Mouse (Mus musculus) MEL (cell line): ENCODE results near the gene Chat. TPM values are rescaled to one million over a fixed set of nuclear protein-coding genes. Genes with fewer than 3 reads are reported as not detected.

ENCODE experiments used
- DNase-seq: peaks from one replicate; pipeline ENCODE4 v3.0.0; 2011; ENCODE audit warnings: low read depth, low spot score
- H3K27ac ChIP-seq: 2 replicates; pipeline ENCODE4 v1.5.1; 2012; ENCODE audit warnings: low read depth, mild to moderate bottlenecking, control low read depth, low read length, moderate library complexity; ENCODE audit not compliant: control insufficient read depth
- H3K27me3 ChIP-seq, 2 experiments: fragments of 150-350 bp in 1 of 2; sonication (generic) in 1 of 2; 2 replicates each; pipeline ENCODE4 v1.6.1; 2012; ENCODE audit warnings: low read length in 2 of 2, mild to moderate bottlenecking in 2 of 2, improper control_type of control experiment in 1 of 2, moderate library complexity in 1 of 2; ENCODE audit not compliant: insufficient read depth in 2 of 2, control insufficient read depth in 1 of 2
- H3K36me3 ChIP-seq, 2 experiments: 2 replicates each; pipeline ENCODE4 v1.6.1; 2012 to 2014; ENCODE audit warnings: low read length in 2 of 2, improper control_type of control experiment in 1 of 2, inconsistent platforms in 1 of 2, mild to moderate bottlenecking in 1 of 2; ENCODE audit not compliant: insufficient read depth in 2 of 2, control insufficient read depth in 1 of 2
- H3K4me1 ChIP-seq, 2 experiments: fragments of 150-350 bp in 1 of 2; sonication (generic) in 1 of 2; 2 replicates each; pipeline ENCODE4 v1.6.1; 2012; ENCODE audit warnings: low read length in 2 of 2, improper control_type of control experiment in 1 of 2, mild to moderate bottlenecking in 1 of 2; ENCODE audit not compliant: insufficient read depth in 2 of 2, control insufficient read depth in 1 of 2
- H3K4me3 ChIP-seq, 2 experiments: fragments of 150-350 bp in 1 of 2; sonication (generic) in 1 of 2; 2 replicates each; pipeline ENCODE4 v1.5.1; 2012; ENCODE audit warnings: low read depth in 2 of 2, low read length in 2 of 2, mild to moderate bottlenecking in 2 of 2, moderate library complexity in 2 of 2, control low read depth in 1 of 2, improper control_type of control experiment in 1 of 2; ENCODE audit not compliant: control insufficient read depth in 1 of 2, insufficient read depth in 1 of 2
- H3K79me2 ChIP-seq: 2 replicates; pipeline ENCODE4 v1.6.1; 2012; ENCODE audit warnings: mild to moderate bottlenecking, low read length, moderate library complexity; ENCODE audit not compliant: control insufficient read depth, poor library complexity, insufficient read depth
- H3K9ac ChIP-seq: 2 replicates; pipeline ENCODE4 v1.6.1; 2012; ENCODE audit warnings: low read depth, mild to moderate bottlenecking, control low read depth, low read length, moderate library complexity; ENCODE audit not compliant: control insufficient read depth, poor library complexity, severe bottlenecking
- H3K9me3 ChIP-seq: fragments of 150-350 bp; sonication (generic); replicated peaks from 2 replicates; pipeline ENCODE4 v1.6.1; 2012; ENCODE audit warnings: mild to moderate bottlenecking, low read length, improper control_type of control experiment, moderate library complexity; ENCODE audit not compliant: insufficient read depth
- CTCF ChIP-seq, 3 experiments: IDR thresholded peaks in 2 of 3; conservative IDR thresholded peaks in 1 of 3; 2 replicates each; pipeline ENCODE4 v1.5.1; 2011 to 2012; ENCODE audit warnings: low read length in 3 of 3, low read depth in 2 of 3, mild to moderate bottlenecking in 2 of 3, improper control_type of control experiment in 1 of 3, inconsistent platforms in 1 of 3, mixed read lengths in 1 of 3, moderate library complexity in 1 of 3; ENCODE audit not compliant: control insufficient read depth in 1 of 3, insufficient read depth in 1 of 3, poor library complexity in 1 of 3, severe bottlenecking in 1 of 3
- ELF1 ChIP-seq: IDR thresholded peaks from 2 replicates; pipeline ENCODE4 v1.6.1; 2014; ENCODE audit warnings: low read depth, mild to moderate bottlenecking, inconsistent platforms, low read length, improper control_type of control experiment, moderate library complexity
- GABPA ChIP-seq: IDR thresholded peaks from 2 replicates; pipeline ENCODE4 v1.6.1; 2012; ENCODE audit warnings: low read depth, mild to moderate bottlenecking, inconsistent platforms, low read length, improper control_type of control experiment, moderate library complexity
- GATA1 ChIP-seq: IDR thresholded peaks from 2 replicates; pipeline ENCODE4 v1.6.1; 2011; ENCODE audit warnings: low read depth, low read length, improper control_type of control experiment
- JUND ChIP-seq: IDR thresholded peaks from 2 replicates; pipeline ENCODE4 v1.6.1; 2011; ENCODE audit warnings: low read depth, mild to moderate bottlenecking, improper control_type of control experiment, low read length
- MAX ChIP-seq: IDR thresholded peaks from 2 replicates; pipeline ENCODE4 v1.6.1; 2011; ENCODE audit warnings: low read length, improper control_type of control experiment
- MAZ ChIP-seq: IDR thresholded peaks from 2 replicates; pipeline ENCODE4 v1.6.1; 2012; ENCODE audit warnings: low read depth, mild to moderate bottlenecking, inconsistent platforms, low read length, improper control_type of control experiment
- MEF2A ChIP-seq: IDR thresholded peaks from 2 replicates; pipeline ENCODE4 v1.6.1; 2014; ENCODE audit warnings: low read depth, mild to moderate bottlenecking, inconsistent platforms, low read length, improper control_type of control experiment; ENCODE audit not compliant: poor library complexity, insufficient replicate concordance, severe bottlenecking; ENCODE audit errors: extremely low read depth
- MXI1 ChIP-seq: IDR thresholded peaks from 2 replicates; pipeline ENCODE4 v1.6.1; 2011; ENCODE audit warnings: mild to moderate bottlenecking, low read depth, low read length, improper control_type of control experiment
- MYB ChIP-seq: IDR thresholded peaks from 2 replicates; pipeline ENCODE4 v1.6.1; 2011; ENCODE audit warnings: mild to moderate bottlenecking, low read depth, low read length, improper control_type of control experiment
- MYC ChIP-seq: IDR thresholded peaks from 2 replicates; pipeline ENCODE4 v1.6.1; 2011; ENCODE audit warnings: low read depth, mild to moderate bottlenecking, low read length, improper control_type of control experiment, moderate library complexity
- NRF1 ChIP-seq: IDR thresholded peaks from 2 replicates; pipeline ENCODE4 v1.6.1; 2014; ENCODE audit warnings: low read depth, mild to moderate bottlenecking, inconsistent platforms, low read length, improper control_type of control experiment, moderate library complexity; ENCODE audit not compliant: poor library complexity, insufficient read depth, severe bottlenecking
- POLR2A ChIP-seq, 2 experiments: IDR thresholded peaks; 2 replicates each; pipeline ENCODE4 v1.6.1; 2011 to 2012; ENCODE audit warnings: low read length in 2 of 2, mild to moderate bottlenecking in 2 of 2, control low read depth in 1 of 2, improper control_type of control experiment in 1 of 2, low read depth in 1 of 2, moderate library complexity in 1 of 2; ENCODE audit not compliant: control insufficient read depth in 1 of 2, insufficient read depth in 1 of 2, poor library complexity in 1 of 2
- RAD21 ChIP-seq: IDR thresholded peaks from 2 replicates; pipeline ENCODE4 v1.6.1; 2011; ENCODE audit warnings: mild to moderate bottlenecking, low read depth, low read length, improper control_type of control experiment
- RCOR1 ChIP-seq: IDR thresholded peaks from 2 replicates; pipeline ENCODE4 v1.6.1; 2012; ENCODE audit warnings: low read depth, mild to moderate bottlenecking, inconsistent platforms, low read length, improper control_type of control experiment
- TAL1 ChIP-seq: IDR thresholded peaks from 2 replicates; pipeline ENCODE4 v1.6.1; 2012; ENCODE audit warnings: mild to moderate bottlenecking, inconsistent platforms, low read length, moderate library complexity, mixed read lengths
- TBP ChIP-seq: IDR thresholded peaks from 2 replicates; pipeline ENCODE4 v1.8.0; 2011; ENCODE audit warnings: low read depth, low read length, improper control_type of control experiment
- TCF12 ChIP-seq: IDR thresholded peaks from 2 replicates; pipeline ENCODE4 v1.6.1; 2014; ENCODE audit warnings: low read depth, mild to moderate bottlenecking, inconsistent platforms, low read length, improper control_type of control experiment, moderate library complexity
- USF1 ChIP-seq: IDR thresholded peaks from 2 replicates; pipeline ENCODE4 v1.6.1; 2014; ENCODE audit warnings: low read depth, mild to moderate bottlenecking, inconsistent platforms, low read length, improper control_type of control experiment, moderate library complexity
- USF2 ChIP-seq, 2 experiments: IDR thresholded peaks; 2 replicates each; pipeline ENCODE4 v1.6.1; 2011 to 2012; ENCODE audit warnings: improper control_type of control experiment in 2 of 2, low read length in 2 of 2, borderline replicate concordance in 1 of 2, inconsistent platforms in 1 of 2, low read depth in 1 of 2, mild to moderate bottlenecking in 1 of 2; ENCODE audit not compliant: insufficient read depth in 1 of 2
- ZC3H11A ChIP-seq: IDR thresholded peaks from 2 replicates; pipeline ENCODE4 v1.6.1; 2012; ENCODE audit warnings: low read depth, mild to moderate bottlenecking, inconsistent platforms, low read length, improper control_type of control experiment
- ZKSCAN1 ChIP-seq: IDR thresholded peaks from 2 replicates; pipeline ENCODE4 v1.6.1; 2012; ENCODE audit warnings: low read depth, mild to moderate bottlenecking, inconsistent platforms, low read length, improper control_type of control experiment, moderate library complexity
- ZMIZ1 ChIP-seq: IDR thresholded peaks from 2 replicates; pipeline ENCODE4 v1.6.1; 2012; ENCODE audit warnings: low read depth, mild to moderate bottlenecking, inconsistent platforms, low read length, improper control_type of control experiment, moderate library complexity
- ZNF384 ChIP-seq: IDR thresholded peaks from 2 replicates; pipeline ENCODE4 v1.6.1; 2012; ENCODE audit warnings: low read depth, mild to moderate bottlenecking, inconsistent platforms, low read length, improper control_type of control experiment
- polyA plus RNA-seq, 2 experiments: library from polyadenylated mRNA; stranded (reverse) in 1 of 2; unstranded in 1 of 2; fragments of >175 nt in 1 of 2; fragments of >200 nt in 1 of 2; gene quantifications; 2 replicates each; pipeline versions ENCODE4 v1.2.1 to v1.2.4; 2012; ENCODE audit warnings: low replicate concordance in 2 of 2, low read depth in 1 of 2; ENCODE audit not compliant: insufficient read length in 2 of 2, insufficient read depth in 1 of 2, missing spikeins in 1 of 2
- total RNA-seq: library from RNA; depleted of rRNA; stranded (reverse); fragments of 300-350 nt; gene quantifications from 2 replicates; pipeline ENCODE4 v1.2.3, GENCODE M21; 2012

The Chat gene
- total and polyA plus RNA-seq, 3 experiments = not detected

GRCm38 (mm10) chr14:32380099-32380480 lies 85.7 kb downstream of the Chat start:
- H3K4me1 ChIP-seq = no peaks in the 10 kb centered on the region
- H3K9ac ChIP-seq = no peak overlapping the region
- H3K9me3 ChIP-seq = no peaks in the 10 kb centered on the region
- no peaks in the 10 kb centered on the region for H3K79me2 ChIP-seq
- H3K27me3 ChIP-seq = peaks cover 10% of the 10 kb centered on the region in 2 experiments; a peak in 3 of 4 replicates
- H3K27ac ChIP-seq = no peak overlapping the region
- H3K36me3 ChIP-seq = no peaks in the 10 kb centered on the region
- no peak for DNase-seq
- TF ChIP-seq GABPA = no peak
- no peak for TF ChIP-seq TCF12
- TF ChIP-seq MAZ = no peak
- TF ChIP-seq ZMIZ1 = no peak
- no peak for TF ChIP-seq ELF1
- TF ChIP-seq MXI1 = no peak
- no peak for TF ChIP-seq JUND
- no peak for TF ChIP-seq MEF2A
- TF ChIP-seq RAD21 = no peak
- no peak for TF ChIP-seq CTCF (IDR thresholded peaks at IDR 0.05 in 2 of 3, conservative IDR thresholded peaks at IDR 0.05 in 1 of 3; ENCODE audit: control insufficient read depth in 1 of 3, insufficient read depth in 1 of 3, low read depth in 2 of 3, low read length in 3 of 3, poor library complexity in 1 of 3, severe bottlenecking in 1 of 3)
- TF ChIP-seq ZNF384 = no peak
- TF ChIP-seq MYC = no peak
- no peak for TF ChIP-seq GATA1
- no peak for TF ChIP-seq TAL1
- no peak for TF ChIP-seq MYB
- TF ChIP-seq USF1 = no peak
- H3K4me3 ChIP-seq = no peak overlapping the region

DNA sequence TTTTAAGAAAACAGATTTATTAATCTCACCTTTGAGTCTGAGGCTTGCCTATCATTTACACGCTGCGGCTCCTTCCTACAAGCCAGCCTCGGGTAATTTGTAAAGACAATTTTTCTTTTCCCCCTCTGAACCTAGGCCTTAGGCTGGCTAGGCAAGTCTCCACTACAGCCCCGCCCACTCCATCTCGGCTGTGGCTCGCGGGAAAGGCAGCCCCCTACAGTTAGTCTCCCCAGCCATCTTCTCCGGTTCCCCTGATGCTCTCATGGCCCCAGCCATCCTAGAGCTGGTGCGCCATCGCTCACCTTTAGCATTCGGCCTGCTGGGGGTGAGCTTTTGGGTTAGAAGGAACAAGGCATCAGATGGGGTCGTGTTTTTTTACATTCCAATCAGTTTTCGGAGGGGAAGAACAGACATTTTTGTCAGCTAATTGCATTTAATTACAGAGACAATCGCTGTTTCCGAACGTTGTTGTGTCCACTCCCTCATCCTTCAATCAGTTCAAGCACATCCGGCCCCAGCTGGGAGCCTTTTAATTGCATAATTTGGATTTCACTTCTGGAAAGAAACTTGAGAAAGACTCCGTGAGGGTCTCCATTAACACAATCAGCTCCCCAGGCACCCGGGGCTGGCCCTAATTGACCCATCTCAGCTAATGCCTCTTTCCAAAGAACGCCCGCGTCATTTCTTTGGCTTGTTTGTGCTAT lies 86.2 kb downstream of the Chat start:
- no peak overlapping the region for H3K27ac ChIP-seq

More for the DNA sequence above, 86.2 kb downstream of the Chat start:
- H3K79me2 ChIP-seq = no peaks in the 10 kb centered on the region
- no peaks in the 10 kb centered on the region for H3K4me1 ChIP-seq
- H3K27me3 ChIP-seq = peaks cover 10 to 13% of the 10 kb centered on the region in 2 experiments; a peak in 3 of 4 replicates
- no peak overlapping the region for H3K9ac ChIP-seq
- H3K9me3 ChIP-seq = no peaks in the 10 kb centered on the region
- no peak overlapping the region for H3K4me3 ChIP-seq
- no peaks in the 10 kb centered on the region for H3K36me3 ChIP-seq
- no peak for DNase-seq
- TF ChIP-seq MYC (no peak), NRF1 (no peak), RCOR1 (no peak), MAX (no peak), ZNF384 (no peak), ZC3H11A (no peak), USF2 (IDR thresholded peaks at IDR 0.05; ENCODE audit: borderline replicate concordance in 1 of 2, insufficient read depth in 1 of 2, low read depth in 1 of 2, low read length in 2 of 2) (no peak), GATA1 (no peak), POLR2A (IDR thresholded peaks at IDR 0.05; ENCODE audit: control insufficient read depth in 1 of 2, insufficient read depth in 1 of 2, low read depth in 1 of 2, low read length in 2 of 2, poor library complexity in 1 of 2) (no peak), TBP (no peak), ZKSCAN1 (no peak)
- TF ChIP-seq, all 39 proteins: peak for 0
